Mouse (Mus musculus) forebrain, embryonic 13.5 days (tissue): ENCODE measurements at regions not wholly inside any gene's neighbourhood (a gene's known extent, or its start where the extent isn't known, plus 50 kb on each side); places are given as distances from the start of the nearest gene placed in this dataset.

Experiments
- ATAC-seq: fragments of 200-750 bp; cut with Nextera tagmentation; 2 replicates; pipeline ENCODE4 v1.8.0; 2017
- H3K27ac ChIP-seq: fragments of 300-500 bp; sonication (generic); 2 replicates; pipeline ENCODE4 v1.5.1; 2015; ENCODE audit warnings: inconsistent platforms, mild to moderate bottlenecking, moderate library complexity
- H3K27me3 ChIP-seq: fragments of 300-500 bp; sonication (generic); 2 replicates; pipeline ENCODE4 v1.6.1; 2015; ENCODE audit warnings: mild to moderate bottlenecking, inconsistent platforms
- H3K36me3 ChIP-seq: fragments of 300-500 bp; sonication (generic); 2 replicates; pipeline ENCODE4 v1.6.1; 2015; ENCODE audit warnings: mild to moderate bottlenecking, inconsistent platforms; ENCODE audit not compliant: poor library complexity, severe bottlenecking
- H3K4me1 ChIP-seq: fragments of 300-500 bp; sonication (generic); 2 replicates; pipeline ENCODE4 v1.6.1; 2015; ENCODE audit warnings: inconsistent platforms
- H3K4me2 ChIP-seq: fragments of 300-500 bp; sonication (generic); 2 replicates; pipeline ENCODE4 v1.6.1; 2015; ENCODE audit warnings: inconsistent platforms, mild to moderate bottlenecking, moderate library complexity
- H3K4me3 ChIP-seq: fragments of 300-500 bp; sonication (generic); 2 replicates; pipeline ENCODE4 v1.5.1; 2015; ENCODE audit warnings: mild to moderate bottlenecking, inconsistent platforms
- H3K9ac ChIP-seq: fragments of 300-500 bp; sonication (generic); 2 replicates; pipeline ENCODE4 v1.6.1; 2015; ENCODE audit warnings: mild to moderate bottlenecking, inconsistent platforms
- H3K9me3 ChIP-seq: fragments of 300-500 bp; sonication (generic); replicated peaks from 2 replicates; pipeline ENCODE4 v1.6.1; 2016; ENCODE audit warnings: inconsistent platforms
- whole genome bisulfite sequencing: fragments of 180-500 bp; shearing (Covaris S2); methylation state at CpG from one replicate; pipeline ENCODE4 v1.1.7; 2015; 5-methylcytosine and 5-hydroxymethylcytosine counted together

DNA sequence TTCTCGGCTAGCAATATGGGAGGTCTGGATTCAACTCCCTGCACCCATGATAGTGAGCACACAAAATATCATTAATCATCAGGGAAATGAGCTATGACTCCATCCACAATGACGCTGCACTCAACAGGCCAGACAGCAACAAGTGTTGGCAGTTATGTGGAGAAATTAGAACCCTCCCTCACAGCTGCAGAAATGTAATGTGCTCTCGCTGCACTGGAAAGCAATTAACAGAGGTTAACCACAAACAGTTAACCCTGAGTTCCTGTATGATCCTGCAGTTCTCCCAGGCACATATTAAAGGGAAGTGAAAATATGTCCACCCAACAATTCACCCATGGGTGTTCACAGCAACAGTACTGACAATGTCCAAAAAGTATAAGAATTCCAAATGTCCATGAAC is 54.0 kb upstream of the Jade2 start:
- 91% methylated on average over 3 of the region's 3 CpGs for WGBS
- H3K4me1 ChIP-seq = peaks cover 10% of the 10 kb centered on the region
- no peak overlapping the region for H3K4me3 ChIP-seq
- no peak for ATAC-seq
- H3K9me3 ChIP-seq = no peaks in the 10 kb centered on the region
- no peaks in the 10 kb centered on the region for H3K36me3 ChIP-seq
- H3K27me3 ChIP-seq = no peaks in the 10 kb centered on the region
- H3K9ac ChIP-seq = no peak overlapping the region
- H3K27ac ChIP-seq = no peak overlapping the region
- no peak overlapping the region for H3K4me2 ChIP-seq

DNA sequence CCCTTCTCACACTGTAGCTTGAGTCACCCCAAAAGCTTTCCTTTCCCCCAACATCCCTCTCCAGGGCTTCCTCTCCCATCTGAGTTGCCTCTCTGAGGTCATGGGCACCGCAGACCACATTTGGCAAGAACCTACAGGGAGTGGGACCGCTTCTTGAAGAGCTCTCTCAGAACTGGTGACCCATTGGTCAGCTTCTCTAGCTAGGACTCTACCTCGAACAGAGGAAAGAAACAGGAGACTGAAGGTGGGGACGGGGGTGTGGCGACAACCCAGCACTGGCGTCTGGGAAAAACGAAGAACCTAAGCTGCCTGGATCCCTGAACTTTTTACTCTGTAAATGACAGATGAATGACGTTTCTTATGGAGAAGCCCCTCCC is 51.8 kb upstream of the Cdkn2aipnl start:
- Histone ChIP-seq H3K9ac (no peak overlapping the region), H3K4me2 (peak overlapping the region; percentile 58), H3K4me1 (peaks cover 15% of the 10 kb centered on the region), H3K27ac (no peak overlapping the region), H3K9me3 (no peaks in the 10 kb centered on the region), H3K27me3 (no peaks in the 10 kb centered on the region), H3K4me3 (peak overlapping the region; percentile 31; the same call in 1 of the 2 replicates), H3K36me3 (no peaks in the 10 kb centered on the region)
- no peak for ATAC-seq
- 15% methylated on average over 8 of the region's 8 CpGs for WGBS

DNA sequence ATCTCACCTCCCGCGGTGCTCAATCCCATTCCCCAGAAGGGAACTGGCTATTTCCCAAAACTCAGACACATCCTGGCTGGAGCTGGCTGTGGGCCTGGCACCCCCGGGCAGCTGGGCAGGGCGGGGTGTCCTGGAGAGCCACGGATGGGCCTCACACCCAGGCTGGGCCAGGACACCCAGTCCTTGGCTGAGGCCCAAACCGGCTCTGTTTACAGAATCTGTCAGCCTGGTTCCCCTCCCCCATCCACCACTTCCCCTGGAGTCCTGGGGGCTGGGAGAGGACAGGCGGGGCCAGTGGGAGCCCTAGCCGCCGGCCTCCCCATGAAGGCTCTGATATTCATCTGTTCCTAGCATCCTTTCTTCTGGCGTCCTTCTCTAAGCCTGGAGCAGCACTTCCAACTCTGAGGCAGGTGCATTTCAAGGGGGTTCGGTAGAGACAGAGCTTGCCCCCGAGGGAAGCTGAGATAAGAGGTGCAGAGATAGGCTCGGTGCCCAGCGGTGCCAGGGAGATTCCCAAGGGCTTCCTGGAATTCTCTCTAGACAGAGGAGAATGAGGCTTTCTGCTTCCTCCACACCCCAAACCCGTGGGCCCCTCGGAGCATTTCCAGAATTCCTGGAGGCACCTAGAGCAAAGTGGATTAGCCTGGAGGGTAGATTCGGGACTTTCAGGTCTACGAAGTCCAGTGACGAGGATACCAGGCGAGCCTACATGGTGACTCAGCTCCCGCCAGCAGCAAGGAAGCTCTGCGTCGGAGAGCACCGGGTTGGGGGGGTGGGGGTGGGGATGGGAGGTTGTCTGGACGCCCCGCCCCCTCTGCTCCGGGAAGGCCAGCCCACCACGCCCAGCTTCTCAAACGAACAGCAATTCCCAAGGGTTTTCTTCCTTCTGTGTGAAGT is 51.2 kb upstream of the Cdkn2aipnl start:
- WGBS = under 1% methylated on average over 29 of the region's 29 CpGs
- peak overlapping the region; percentile 43 for H3K9ac ChIP-seq

More for the DNA sequence above, 51.2 kb upstream of the Cdkn2aipnl start:
- Histone ChIP-seq H3K4me2 (peak overlapping the region; percentile 58), H3K4me3 (peak overlapping the region; percentile 31), H3K4me1 (peaks cover 15% of the 10 kb centered on the region), H3K9me3 (no peaks in the 10 kb centered on the region), H3K27ac (no peak overlapping the region), H3K27me3 (no peaks in the 10 kb centered on the region), H3K36me3 (no peaks in the 10 kb centered on the region)
- peak; percentile 71 for ATAC-seq
